Mouse (Mus musculus) CH12.LX (cell line): ENCODE results near the gene Mroh2a. TPM values are rescaled to one million over a fixed set of nuclear protein-coding genes. Genes with fewer than 3 reads are reported as not detected.

ENCODE experiments used
- DNase-seq: peaks from one replicate; pipeline ENCODE4 v3.0.0-alpha.2; 2013; ENCODE audit errors: extremely low read depth
- H3K27ac ChIP-seq: 2 replicates; pipeline ENCODE4 v1.5.1; 2012; ENCODE audit warnings: low read depth, mild to moderate bottlenecking, control low read depth, moderate library complexity; ENCODE audit not compliant: insufficient read depth
- H3K27me3 ChIP-seq: replicated peaks from 2 replicates; pipeline ENCODE3; 2012; ENCODE audit warnings: inconsistent platforms
- H3K36me3 ChIP-seq, 2 experiments: replicated peaks in 1 of 2; 2 replicates each; pipeline versions ENCODE3 to v1.6.1; 2012; ENCODE audit warnings: inconsistent platforms in 1 of 2, low read length in 1 of 2, mild to moderate bottlenecking in 1 of 2, mixed read lengths in 1 of 2, moderate library complexity in 1 of 2; ENCODE audit not compliant: control insufficient read depth in 1 of 2, insufficient read depth in 1 of 2
- H3K4me1 ChIP-seq, 2 experiments: 2 replicates each; pipeline ENCODE4 v1.6.1; 2012; ENCODE audit warnings: inconsistent platforms in 1 of 2, moderate library complexity in 1 of 2; ENCODE audit not compliant: insufficient read depth in 2 of 2, control insufficient read depth in 1 of 2
- H3K4me2 ChIP-seq: 2 replicates; pipeline ENCODE4 v1.6.1; 2012; ENCODE audit warnings: low read depth, mild to moderate bottlenecking, control low read depth; ENCODE audit not compliant: poor library complexity, insufficient read depth, severe bottlenecking
- H3K4me3 ChIP-seq, 3 experiments: fragments of 150-350 bp in 1 of 3; sonication (generic) in 1 of 3; replicated peaks in 1 of 3; 2 replicates each; pipeline versions ENCODE3 to v1.5.1; 2011 to 2012; ENCODE audit warnings: low read depth in 2 of 3, low read length in 2 of 3, mild to moderate bottlenecking in 2 of 3, moderate library complexity in 2 of 3, control low read depth in 1 of 3, improper control_type of control experiment in 1 of 3, inconsistent platforms in 1 of 3, mixed read lengths in 1 of 3; ENCODE audit not compliant: poor library complexity in 1 of 3
- H3K79me2 ChIP-seq: replicated peaks from 2 replicates; pipeline ENCODE4 v1.6.1; 2012; ENCODE audit warnings: mild to moderate bottlenecking, moderate library complexity; ENCODE audit not compliant: control insufficient read depth, poor library complexity, insufficient read depth, severe bottlenecking; ENCODE audit errors: extremely low read depth
- H3K9ac ChIP-seq: 2 replicates; pipeline ENCODE4 v1.6.1; 2012; ENCODE audit warnings: low read depth, mild to moderate bottlenecking, control low read depth, moderate library complexity; ENCODE audit not compliant: insufficient read depth
- H3K9me3 ChIP-seq: replicated peaks from 2 replicates; pipeline ENCODE3; 2012; ENCODE audit warnings: low read length, inconsistent platforms, mixed read lengths
- CHD1 ChIP-seq: IDR thresholded peaks from 2 replicates; pipeline ENCODE4 v1.6.1; 2012; ENCODE audit warnings: low read depth, low read length, improper control_type of control experiment, inconsistent platforms
- ELF1 ChIP-seq: IDR thresholded peaks from 2 replicates; pipeline ENCODE4 v1.6.1; 2014; ENCODE audit warnings: low read depth, mild to moderate bottlenecking, inconsistent platforms, low read length, improper control_type of control experiment
- GABPA ChIP-seq: IDR thresholded peaks from 2 replicates; pipeline ENCODE4 v1.6.1; 2012; ENCODE audit warnings: low read depth, low read length, improper control_type of control experiment, inconsistent platforms; ENCODE audit not compliant: insufficient replicate concordance
- JUN ChIP-seq: IDR thresholded peaks from 2 replicates; pipeline ENCODE4 v1.6.1; 2011; ENCODE audit warnings: low read depth, mild to moderate bottlenecking, low read length, improper control_type of control experiment, moderate library complexity; ENCODE audit not compliant: insufficient read depth
- JUND ChIP-seq: conservative IDR thresholded peaks from 2 replicates; pipeline ENCODE4 v1.6.1; 2011; ENCODE audit warnings: low read depth, low read length, improper control_type of control experiment
- MAFK ChIP-seq: IDR thresholded peaks from 2 replicates; pipeline ENCODE4 v1.6.1; 2011; ENCODE audit warnings: low read length, improper control_type of control experiment; ENCODE audit not compliant: insufficient replicate concordance
- MAX ChIP-seq: IDR thresholded peaks from 2 replicates; pipeline ENCODE4 v1.6.1; 2011; ENCODE audit warnings: low read length, improper control_type of control experiment
- MXI1 ChIP-seq: IDR thresholded peaks from 2 replicates; pipeline ENCODE4 v1.6.1; 2011; ENCODE audit warnings: mild to moderate bottlenecking, low read depth, low read length, improper control_type of control experiment
- NELFE ChIP-seq: IDR thresholded peaks from 2 replicates; pipeline ENCODE4 v1.6.1; 2011; ENCODE audit warnings: low read depth, low read length, improper control_type of control experiment
- NRF1 ChIP-seq: IDR thresholded peaks from 2 replicates; pipeline ENCODE4 v1.6.1; 2014; ENCODE audit warnings: low read depth, mild to moderate bottlenecking, inconsistent platforms, low read length, improper control_type of control experiment, moderate library complexity
- POLR2A ChIP-seq: IDR thresholded peaks from 2 replicates; pipeline ENCODE4 v1.6.1; 2011; ENCODE audit warnings: low read depth, mild to moderate bottlenecking, improper control_type of control experiment, low read length
- POLR2AphosphoS2 ChIP-seq: IDR thresholded peaks from 2 replicates; pipeline ENCODE4 v1.6.1; 2011; ENCODE audit warnings: low read depth, low read length, improper control_type of control experiment
- RAD21 ChIP-seq: IDR thresholded peaks from 2 replicates; pipeline ENCODE4 v1.6.1; 2011; ENCODE audit warnings: low read depth, mild to moderate bottlenecking, low read length, improper control_type of control experiment, moderate library complexity
- RCOR1 ChIP-seq: conservative IDR thresholded peaks from 2 replicates; pipeline ENCODE4 v1.6.1; 2012; ENCODE audit warnings: low read depth, mild to moderate bottlenecking, inconsistent platforms, low read length, improper control_type of control experiment
- SIN3A ChIP-seq: IDR thresholded peaks from 2 replicates; pipeline ENCODE4 v1.6.1; 2012; ENCODE audit warnings: low read length, improper control_type of control experiment, inconsistent platforms
- TBP ChIP-seq: conservative IDR thresholded peaks from 2 replicates; pipeline ENCODE4 v1.6.1; 2011; ENCODE audit warnings: low read depth, low read length, improper control_type of control experiment
- UBTF ChIP-seq: IDR thresholded peaks from 2 replicates; pipeline ENCODE4 v1.6.1; 2012; ENCODE audit warnings: low read depth, mild to moderate bottlenecking, inconsistent platforms, low read length, improper control_type of control experiment, moderate library complexity
- USF1 ChIP-seq: IDR thresholded peaks from 2 replicates; pipeline ENCODE4 v1.6.1; 2014; ENCODE audit warnings: low read depth, mild to moderate bottlenecking, inconsistent platforms, low read length, improper control_type of control experiment
- ZKSCAN1 ChIP-seq: IDR thresholded peaks from 2 replicates; pipeline ENCODE4 v1.6.1; 2012; ENCODE audit warnings: low read depth, inconsistent platforms, low read length, improper control_type of control experiment, borderline replicate concordance
- ZNF384 ChIP-seq: IDR thresholded peaks from 2 replicates; pipeline ENCODE4 v1.6.1; 2012; ENCODE audit warnings: low read depth, low read length, improper control_type of control experiment, inconsistent platforms
- dilution Hi-C: fragments of 300-500 bp; cut with MboI; formaldehyde crosslinking; loops from 2 replicates; pipeline ENCODE4 v1.14.3; 2020; ENCODE audit warnings: low sequenced_read_pairs; ENCODE audit not compliant: extremely low pct_unique_long_range_greater_than_20kb, extremely low pct_ligation_motif_present
- in situ Hi-C: fragments of 300-500 bp; cut with MboI; formaldehyde crosslinking; loops from 3 replicates; pipeline ENCODE4 v1.14.3; 2019; ENCODE audit warnings: low sequenced_read_pairs, low pct_ligation_motif_present, low pct_unique_long_range_greater_than_20kb, mixed read lengths
- polyA plus RNA-seq: library from polyadenylated mRNA; unstranded; fragments of >175 nt; gene quantifications from 2 replicates; pipeline ENCODE4 v1.2.1, GENCODE M21; 2012; ENCODE audit warnings: low read depth; ENCODE audit not compliant: insufficient read length
- total RNA-seq, 2 experiments: library from RNA; depleted of rRNA; stranded (reverse); fragments of 300-350 nt in 1 of 2; fragments of >200 nt in 1 of 2; gene quantifications; 2 replicates each; pipeline ENCODE4 v1.2.3; 2012 to 2014

The Mroh2a gene
- total and polyA plus RNA-seq, 3 experiments = 0.17 to 1.0 TPM; not detected in 1

DNA sequence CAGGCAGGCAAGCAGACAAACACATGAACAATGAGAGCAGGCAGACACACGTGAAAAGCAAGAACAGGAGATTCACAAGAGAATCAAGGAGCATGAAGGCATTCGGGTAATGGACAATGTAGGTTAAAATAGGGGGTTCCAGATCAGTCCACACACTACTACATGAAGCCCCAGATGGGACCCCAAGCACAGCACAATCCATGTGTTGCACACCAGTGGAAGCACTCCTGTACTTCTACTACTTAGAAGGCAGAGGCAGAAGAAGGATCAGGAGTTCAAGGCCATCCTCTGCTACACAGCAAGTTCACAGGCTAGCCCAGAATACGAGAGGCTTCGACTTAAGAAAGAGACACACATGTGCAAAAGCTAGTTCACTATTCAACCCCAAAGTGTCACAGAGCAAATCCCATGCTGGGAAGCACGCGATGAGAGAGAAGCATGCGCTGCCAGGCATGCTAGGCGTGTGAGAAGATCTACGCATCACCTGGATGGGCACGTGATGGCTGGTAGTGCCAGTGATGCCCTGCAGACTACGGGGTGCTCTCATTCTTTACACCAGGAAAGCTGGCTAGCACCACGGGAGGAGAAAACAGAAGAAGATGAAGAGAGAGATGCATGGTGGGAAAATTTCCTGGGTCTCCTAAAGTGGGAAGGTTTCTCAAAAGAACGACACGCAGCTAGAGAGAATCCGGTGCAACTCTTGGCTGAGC is 59.5 kb downstream of the Mroh2a start:
- dilution Hi-C loops = no loop called here
- in situ Hi-C loops = loop anchor here (10.0 to 25.0 kb wide), 2 partner anchors 151 to 324 kb away; partner anchors contain the start of gene Ugt1a6a
- H3K36me3 ChIP-seq = no peaks in the 10 kb centered on the region
- H3K27me3 ChIP-seq = peaks cover 72% of the 10 kb centered on the region
- no peak overlapping the region for H3K9ac ChIP-seq
- peaks cover 13 to 22% of the 10 kb centered on the region in 2 experiments for H3K4me1 ChIP-seq
- H3K4me3 ChIP-seq = no peak overlapping the region
- H3K4me2 ChIP-seq = no peak overlapping the region
- DNase-seq = no peak
- peaks cover 27% of the 10 kb centered on the region for H3K9me3 ChIP-seq
- no peaks in the 10 kb centered on the region for H3K79me2 ChIP-seq
- no peak overlapping the region for H3K27ac ChIP-seq
- TF ChIP-seq RCOR1 (no peak), TBP (no peak), POLR2AphosphoS2 (no peak), GABPA (no peak), CHD1 (no peak), MAFK (no peak), NRF1 (no peak)

DNA sequence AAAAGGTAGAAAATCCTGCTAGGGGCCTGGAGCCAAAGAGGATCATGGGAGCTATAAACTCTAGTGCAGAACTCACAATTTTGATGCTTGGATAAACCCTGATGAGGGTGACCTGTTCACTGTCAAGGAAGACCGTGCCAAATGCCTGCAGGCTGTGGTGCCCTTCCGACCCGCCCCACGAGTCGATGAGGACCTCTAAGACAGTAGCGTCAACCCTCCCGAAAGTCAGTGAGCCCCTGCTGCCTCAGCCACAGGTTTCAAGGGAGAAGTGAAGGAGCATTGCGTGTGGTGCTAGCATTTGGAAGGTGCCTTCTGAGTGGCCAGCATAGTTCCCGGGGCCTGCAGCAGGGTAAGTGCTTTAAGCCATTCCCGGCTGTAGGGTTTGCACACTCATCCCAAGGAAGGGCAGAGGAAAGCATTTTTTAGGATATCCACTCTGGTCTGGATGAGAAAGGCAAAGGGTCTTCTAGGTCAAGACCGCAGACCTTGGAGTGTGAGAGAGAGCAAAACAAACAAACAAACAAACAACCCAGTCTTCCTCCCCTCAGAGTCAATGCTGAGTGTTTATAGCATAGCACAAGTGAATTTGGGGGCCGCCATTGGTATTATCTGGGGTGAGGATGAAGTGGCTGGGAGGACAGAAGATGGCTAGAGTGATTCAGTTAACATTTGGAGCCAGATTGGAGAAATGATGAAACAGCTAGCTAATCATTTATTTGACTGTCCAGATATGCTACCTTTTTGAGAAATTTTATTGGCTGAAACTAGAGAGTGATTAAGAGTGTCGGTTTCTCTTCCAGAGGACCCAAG is 60.3 kb downstream of the Mroh2a start:
- H3K36me3 ChIP-seq = no peaks in the 10 kb centered on the region
- no peak overlapping the region for H3K4me3 ChIP-seq
- TF ChIP-seq JUND = no peak; the same call in 1 of the 2 replicates
- peak; percentile 43 for TF ChIP-seq MAX
- no peak for TF ChIP-seq MXI1
- TF ChIP-seq JUN = no peak
- TF ChIP-seq NELFE = 0 out of 2 replicates have a peak, but pooled peaks have one; percentile 31
- TF ChIP-seq ZNF384 = no peak
- TF ChIP-seq POLR2AphosphoS2 = no peak
- TF ChIP-seq ELF1 = no peak
- 0 out of 2 replicates have a peak, but pooled peaks have one; percentile 32 for TF ChIP-seq MAFK
- peak; percentile 65; the same call in 1 of the 2 replicates for TF ChIP-seq SIN3A
- TF ChIP-seq POLR2A = no peak
- TF ChIP-seq USF1 = no peak
- TF ChIP-seq UBTF = no peak
- no peak for TF ChIP-seq ZKSCAN1
- no peak for TF ChIP-seq RAD21
- peak overlapping the region; percentile 29; the same call in 1 of the 2 replicates for H3K4me2 ChIP-seq
- H3K4me1 ChIP-seq = peaks cover 13 to 22% of the 10 kb centered on the region in 2 experiments
- H3K27me3 ChIP-seq = peaks cover 73% of the 10 kb centered on the region
- H3K79me2 ChIP-seq = no peaks in the 10 kb centered on the region
- H3K9me3 ChIP-seq = peaks cover 21% of the 10 kb centered on the region
- DNase-seq = no peak
- H3K9ac ChIP-seq = no peak overlapping the region
- in situ Hi-C loops = loop anchor here (10.0 to 25.0 kb wide), 2 partner anchors 152 to 325 kb away; partner anchors contain the start of gene Ugt1a6a
- no peak overlapping the region for H3K27ac ChIP-seq
- dilution Hi-C loops = no loop called here
